In the genomic region with DNA sequence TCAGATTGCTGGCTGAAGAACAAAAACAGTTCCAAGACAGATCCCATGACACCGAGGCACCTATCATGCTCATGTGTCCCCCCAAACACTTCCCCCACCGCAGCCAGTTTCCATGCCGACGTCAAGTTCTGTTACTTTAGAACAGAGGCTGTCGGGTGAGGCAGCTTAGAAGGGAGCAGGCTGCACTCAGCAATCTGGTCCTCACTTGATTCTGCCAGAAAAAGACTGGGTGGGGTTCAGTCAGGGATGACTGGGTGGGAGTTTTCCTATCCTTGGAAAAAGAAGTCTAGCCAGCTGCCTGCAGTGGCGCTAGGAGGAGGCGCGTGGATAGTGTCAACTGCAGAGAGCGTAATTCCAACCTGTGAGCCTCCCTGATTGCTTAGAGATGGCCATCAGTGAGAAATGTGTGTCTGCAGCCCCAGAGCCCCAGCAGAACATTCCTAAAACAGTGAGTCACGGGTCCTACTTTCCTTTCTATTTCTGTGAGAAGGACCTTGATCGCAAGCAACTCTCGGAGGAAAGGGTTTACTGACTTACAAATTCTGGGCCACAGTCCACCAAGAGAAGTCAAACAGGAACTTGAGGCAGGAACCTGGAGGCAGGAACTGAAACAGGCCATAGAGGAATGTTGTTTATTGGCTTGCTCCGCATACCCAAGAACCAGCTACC, we compare ENCODE assay signal across 15 mouse cellular contexts. TPM values are rescaled to one million over a fixed set of nuclear protein-coding genes. Genes with fewer than 3 reads are reported as not detected.
A peak's percentile ranks its signal among the peaks of the same experiment; 100 is the strongest.
DNase-seq lines count a peak whose midpoint lies in the region; ATAC-seq lines count a peak whose summit lies in the region.
"Had no signal": no experiment of that assay in that cellular context is flagged by ENCODE, and none has a peak within 500 bp of the region (broad histone marks: within the 10 kb centered on the region; RNA-seq: fewer than 3 reads in every experiment).

No protein-coding gene starts in this region.

- no peak overlapping the region for H3K4me3 ChIP-seq in forebrain, embryonic 16.5 days (replicated peaks; ENCODE audit: low read length)
- H3K4me3 ChIP-seq in forebrain, embryonic 10.5 days: no peak overlapping the region
- H3K4me3 ChIP-seq in midbrain, embryonic 11.5 days (ENCODE audit: low read depth, low read length): no peak overlapping the region
- H3K4me3 ChIP-seq in midbrain, embryonic 13.5 days (replicated peaks): no peak overlapping the region
- H3K4me3 ChIP-seq: erythroblast, embryonic 14.5 days; heart, embryonic 12.5 days; neural tube, embryonic 13.5 days had no signal

- no peaks in the 10 kb centered on the region for H3K9me3 ChIP-seq in forebrain, embryonic 16.5 days (ENCODE audit: control insufficient read depth, low read length)
- H3K9me3 ChIP-seq in forebrain, embryonic 10.5 days: no peaks in the 10 kb centered on the region
- H3K9me3 ChIP-seq in midbrain, embryonic 11.5 days (ENCODE audit: control insufficient read depth, low read length): no peaks in the 10 kb centered on the region
- H3K9me3 ChIP-seq in midbrain, embryonic 13.5 days: no peaks in the 10 kb centered on the region
- H3K9me3 ChIP-seq: neural tube, embryonic 13.5 days had no signal

- no peak overlapping the region for H3K9ac ChIP-seq in forebrain, embryonic 16.5 days (replicated peaks; ENCODE audit: low read depth, low read length)
- H3K9ac ChIP-seq in midbrain, embryonic 11.5 days (ENCODE audit: low read length): no peak overlapping the region
- no peak overlapping the region for H3K9ac ChIP-seq in midbrain, embryonic 13.5 days (replicated peaks)
- H3K9ac ChIP-seq: heart, embryonic 12.5 days; neural tube, embryonic 13.5 days had no signal

- peak; percentile 34; the same call in 1 of the 2 replicates for ATAC-seq in forebrain, embryonic 16.5 days
- ATAC-seq in midbrain, embryonic 11.5 days (ENCODE audit: low FRiP score): no peak
- ATAC-seq in midbrain, embryonic 13.5 days: no peak
- ATAC-seq: inflammation-experienced regulatory T-cells, adult 6 months had no signal

- no peaks in the 10 kb centered on the region for H3K27me3 ChIP-seq in forebrain, embryonic 16.5 days (replicated peaks; ENCODE audit: control insufficient read depth, insufficient read depth, low read length)
- H3K27me3 ChIP-seq in forebrain, embryonic 10.5 days (ENCODE audit: poor library complexity, severe bottlenecking): no peaks in the 10 kb centered on the region
- H3K27me3 ChIP-seq in midbrain, embryonic 11.5 days (ENCODE audit: control insufficient read depth, insufficient read depth, low read length): no peaks in the 10 kb centered on the region
- H3K27me3 ChIP-seq in midbrain, embryonic 13.5 days: no peaks in the 10 kb centered on the region
- H3K27me3 ChIP-seq: heart, embryonic 12.5 days; neural tube, embryonic 13.5 days had no signal

- no peaks in the 10 kb centered on the region for H3K36me3 ChIP-seq in forebrain, embryonic 16.5 days (ENCODE audit: control insufficient read depth, insufficient read depth)
- H3K36me3 ChIP-seq in forebrain, embryonic 10.5 days (replicated peaks): no peaks in the 10 kb centered on the region
- no peaks in the 10 kb centered on the region for H3K36me3 ChIP-seq in midbrain, embryonic 11.5 days (ENCODE audit: control insufficient read depth, insufficient read depth, low read length)
- H3K36me3 ChIP-seq in midbrain, embryonic 13.5 days: no peaks in the 10 kb centered on the region
- H3K36me3 ChIP-seq: heart, embryonic 12.5 days; neural tube, embryonic 13.5 days had no signal

- 76% methylated on average over 13 of the region's 13 CpGs for WGBS in forebrain, embryonic 16.5 days
- WGBS in forebrain, embryonic 10.5 days: 91% methylated on average over 13 of the region's 13 CpGs
- WGBS in midbrain, embryonic 11.5 days: 81% methylated on average over 13 of the region's 13 CpGs
- 88% methylated on average over 13 of the region's 13 CpGs for WGBS in midbrain, embryonic 13.5 days

- no peak overlapping the region for H3K27ac ChIP-seq in forebrain, embryonic 16.5 days (ENCODE audit: low read length)
- H3K27ac ChIP-seq in forebrain, embryonic 10.5 days: no peak overlapping the region
- H3K27ac ChIP-seq in midbrain, embryonic 11.5 days (ENCODE audit: low read depth, low read length): no peak overlapping the region
- no peak overlapping the region for H3K27ac ChIP-seq in midbrain, embryonic 13.5 days
- H3K27ac ChIP-seq: macrophage; neural tube, embryonic 13.5 days had no signal

- DNase-seq in forebrain, embryonic 10.5 days (ENCODE audit: extremely low spot score, low spot score): no peak
- DNase-seq in midbrain, embryonic 11.5 days (ENCODE audit: low spot score, missing footprints): peak; percentile 59
- peak; percentile 36 to 53 for DNase-seq in left cerebral cortex, adult 9 months (ENCODE audit: low spot score in 2 of 2)
- peak; percentile 19 for DNase-seq in testis, postnatal 14 days (ENCODE audit: low spot score)
- DNase-seq in urinary bladder, postnatal 4 days (ENCODE audit: low spot score in 2 of 2): no peak
- DNase-seq in cerebellum, adult 11 months: no peak
- DNase-seq: cerebellum, adult 2 months; liver had no signal

- H3K4me1 ChIP-seq in forebrain, embryonic 16.5 days (replicated peaks; ENCODE audit: control insufficient read depth, insufficient read depth, low read length): no peaks in the 10 kb centered on the region
- peaks cover 6% of the 10 kb centered on the region for H3K4me1 ChIP-seq in forebrain, embryonic 10.5 days
- H3K4me1 ChIP-seq in midbrain, embryonic 11.5 days (ENCODE audit: control insufficient read depth, insufficient read depth, low read length): peaks cover 2% of the 10 kb centered on the region; the same call in 1 of the 2 replicates
- H3K4me1 ChIP-seq in midbrain, embryonic 13.5 days (replicated peaks): peaks cover 11% of the 10 kb centered on the region

- no peak overlapping the region for H3K4me2 ChIP-seq in forebrain, embryonic 16.5 days (ENCODE audit: low read length)
- no peak overlapping the region for H3K4me2 ChIP-seq in midbrain, embryonic 11.5 days
- no peak overlapping the region for H3K4me2 ChIP-seq in midbrain, embryonic 13.5 days (replicated peaks)
- H3K4me2 ChIP-seq: heart, embryonic 12.5 days; neural tube, embryonic 13.5 days had no signal

RNA-seq across cellular contexts. Expression of a gene that starts 54.6 kb away (rescaled TPM):
- 14.6 and 14.8 TPM in 2 replicates for polyA plus RNA-seq in forebrain, embryonic 16.5 days (2015; fragmentation: Nextera tagmentation; extraction: Ambion mirVana)
- polyA plus RNA-seq in forebrain, embryonic 10.5 days (2016; fragmentation: Nextera tagmentation; extraction: Ambion mirVana): 11.9 and 13.0 TPM in 2 replicates
- 15.8 and 17.1 TPM in 2 replicates for polyA plus RNA-seq in midbrain, embryonic 11.5 days (2014; fragmentation: Nextera tagmentation; extraction: Ambion mirVana)
- 17.4 and 18.9 TPM in 2 replicates for polyA plus RNA-seq in midbrain, embryonic 13.5 days (2015; fragmentation: Nextera tagmentation; extraction: Ambion mirVana)

Comparison
In these comparisons a context has a peak if more than half of its experiments do, and no peak if none do; other contexts are left out.
1. DNase-seq: peak in midbrain, embryonic 11.5 days (single experiment), left cerebral cortex, adult 9 months (2 of 2) and testis, postnatal 14 days (single experiment); none in forebrain, embryonic 10.5 days (single experiment), urinary bladder, postnatal 4 days (0 of 2) and cerebellum, adult 11 months (single experiment).